Mouse (Mus musculus) intestine, postnatal 0 days (tissue): ENCODE measurements around the gene Tpm3. TPM values are rescaled to one million over a fixed set of nuclear protein-coding genes. Genes with fewer than 3 reads are reported as not detected.

Experiments used
- ATAC-seq: fragments of 200-750 bp; cut with Nextera tagmentation; 2 replicates; pipeline ENCODE4 v1.8.0; 2017; ENCODE audit warnings: mild to moderate bottlenecking, moderate TSS enrichment, moderate library complexity
- H3K27ac ChIP-seq: fragments of 300-500 bp; sonication (generic); 2 replicates; pipeline ENCODE4 v1.5.1; 2014; ENCODE audit warnings: mild to moderate bottlenecking, low read depth, low read length, moderate library complexity
- H3K27me3 ChIP-seq: fragments of 300-500 bp; sonication (generic); replicated peaks from 2 replicates; pipeline ENCODE4 v1.6.1; 2014; ENCODE audit warnings: low read length, mixed read lengths; ENCODE audit not compliant: control insufficient read depth, insufficient read depth
- H3K36me3 ChIP-seq: fragments of 300-500 bp; sonication (generic); 2 replicates; pipeline ENCODE4 v1.6.1; 2014; ENCODE audit warnings: mild to moderate bottlenecking, moderate library complexity; ENCODE audit not compliant: control insufficient read depth, insufficient read depth
- H3K4me1 ChIP-seq: fragments of 300-500 bp; sonication (generic); replicated peaks from 2 replicates; pipeline ENCODE4 v1.6.1; 2014; ENCODE audit warnings: antibody characterized with exemption, low read length, mixed read lengths; ENCODE audit not compliant: control insufficient read depth, insufficient read depth
- H3K4me2 ChIP-seq: fragments of 300-500 bp; sonication (generic); replicated peaks from 2 replicates; pipeline ENCODE4 v1.6.1; 2014; ENCODE audit warnings: low read depth, mild to moderate bottlenecking, moderate library complexity
- H3K4me3 ChIP-seq: fragments of 300-500 bp; sonication (generic); 2 replicates; pipeline ENCODE4 v1.5.1; 2014; ENCODE audit warnings: low read depth, low read length
- H3K9ac ChIP-seq: fragments of 300-500 bp; sonication (generic); 2 replicates; pipeline ENCODE4 v1.6.1; 2014; ENCODE audit warnings: mild to moderate bottlenecking, low read depth, low read length
- H3K9me3 ChIP-seq: fragments of 300-500 bp; sonication (generic); 2 replicates; pipeline ENCODE4 v1.6.1; 2016; ENCODE audit warnings: mixed run types; ENCODE audit not compliant: control insufficient read depth
- CTCF ChIP-seq: sonication (generic); IDR thresholded peaks from 2 replicates; pipeline ENCODE4 v1.5.1; 2016; ENCODE audit warnings: low read depth, mild to moderate bottlenecking, control low read depth, antibody characterized with exemption, moderate library complexity
- WGBS: fragments of 180-500 bp; shearing (Covaris S2); extraction: QIAGEN DNeasy Blood & Tissue Kit; methylation state at CpG from one replicate; pipeline ENCODE4 v1.1.7; 2014; 5-methylcytosine and 5-hydroxymethylcytosine counted together
- microRNA counts: library from miRNA; unstranded; fragments of <30 nt; microRNA quantifications from one replicate; lab custom pipeline; 2016
- microRNA-seq: library from miRNA; unstranded; fragments of <30 nt; microRNA quantifications from one replicate; pipeline ENCODE4, GENCODE M21; 2016
- polyA plus RNA-seq: library from polyadenylated mRNA; unstranded; fragments of >200 nt; fragmentation: Nextera tagmentation; extraction: Ambion mirVana; gene quantifications from 2 replicates; pipeline ENCODE4 v1.2.1, GENCODE M21; 2015

Gene Tpm3
- polyA plus RNA-seq, 1 experiment from 2014 or later: 311 TPM

DNA sequence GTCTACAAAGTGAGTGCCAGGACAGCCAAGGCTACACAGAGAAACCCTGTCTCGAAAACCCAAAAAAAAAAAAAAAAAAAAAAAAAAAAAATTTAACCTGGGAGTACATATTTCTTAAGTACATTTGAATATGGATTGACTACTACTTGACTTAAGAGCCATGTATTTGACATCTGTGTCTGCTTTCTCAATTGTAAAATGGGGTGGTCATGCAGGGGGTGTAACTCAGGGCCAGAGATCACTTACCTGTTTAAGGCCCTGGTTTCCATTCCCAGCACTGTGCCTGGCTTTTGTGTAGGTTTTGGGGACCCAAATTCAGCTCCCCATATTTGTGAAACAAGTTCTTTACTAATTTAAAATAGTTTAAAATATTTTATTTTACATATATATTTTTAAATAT lies 65.2 kb downstream of the Tpm3 start:
- Histone ChIP-seq H3K27me3 (no peaks in the 10 kb centered on the region), H3K4me1 (no peaks in the 10 kb centered on the region), H3K36me3 (no peaks in the 10 kb centered on the region), H3K4me3 (no peak overlapping the region), H3K9me3 (no peaks in the 10 kb centered on the region), H3K4me2 (no peak overlapping the region), H3K27ac (no peak overlapping the region), H3K9ac (no peak overlapping the region)
- no peak for TF ChIP-seq CTCF
- no peak for ATAC-seq
- 100% methylated on average over 1 of the region's 1 CpGs for WGBS

- no peak for ATAC-seq
- H3K36me3 ChIP-seq: no peaks in the 10 kb centered on the region
- H3K4me2 ChIP-seq: no peak overlapping the region
- H3K4me3 ChIP-seq: no peak overlapping the region
- H3K4me1 ChIP-seq: no peaks in the 10 kb centered on the region
- TF ChIP-seq CTCF: no peak
- H3K27me3 ChIP-seq: no peaks in the 10 kb centered on the region
- no peak overlapping the region for H3K9ac ChIP-seq
- no peak overlapping the region for H3K27ac ChIP-seq
- 77% methylated on average over 3 of the region's 3 CpGs for WGBS
- no peaks in the 10 kb centered on the region for H3K9me3 ChIP-seq
Measured at GRCm38 (mm10) chr3:90139962-90140361, 67.5 kb downstream of the Tpm3 start.

DNA sequence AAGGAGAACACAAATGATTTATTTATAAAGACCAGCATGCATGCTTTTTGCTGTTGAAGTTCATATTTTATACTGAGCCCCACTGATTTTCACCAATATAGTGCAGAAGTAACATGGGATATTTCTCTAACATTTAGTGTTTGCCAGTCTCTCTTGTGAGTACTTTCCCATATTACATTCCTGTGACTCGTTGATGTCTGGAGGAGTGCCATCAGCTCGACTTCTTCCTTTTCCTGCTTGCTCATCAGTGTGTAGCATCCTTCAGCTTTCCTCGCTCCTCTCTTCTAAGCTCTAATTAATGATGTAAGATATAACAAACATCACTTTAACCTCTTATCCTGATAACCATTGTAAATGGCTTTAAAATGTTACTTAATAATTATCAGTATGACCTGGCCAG lies 73.0 kb downstream of the Tpm3 start:
- H3K9ac ChIP-seq: no peak overlapping the region
- H3K4me3 ChIP-seq: no peak overlapping the region
- ATAC-seq: no peak
- H3K36me3 ChIP-seq: no peaks in the 10 kb centered on the region
- H3K4me2 ChIP-seq: no peak overlapping the region
- TF ChIP-seq CTCF: no peak
- no peaks in the 10 kb centered on the region for H3K9me3 ChIP-seq
- 67% methylated on average over 3 of the region's 3 CpGs for WGBS
- H3K4me1 ChIP-seq: no peaks in the 10 kb centered on the region
- no peak overlapping the region for H3K27ac ChIP-seq
- H3K27me3 ChIP-seq: no peaks in the 10 kb centered on the region

DNA sequence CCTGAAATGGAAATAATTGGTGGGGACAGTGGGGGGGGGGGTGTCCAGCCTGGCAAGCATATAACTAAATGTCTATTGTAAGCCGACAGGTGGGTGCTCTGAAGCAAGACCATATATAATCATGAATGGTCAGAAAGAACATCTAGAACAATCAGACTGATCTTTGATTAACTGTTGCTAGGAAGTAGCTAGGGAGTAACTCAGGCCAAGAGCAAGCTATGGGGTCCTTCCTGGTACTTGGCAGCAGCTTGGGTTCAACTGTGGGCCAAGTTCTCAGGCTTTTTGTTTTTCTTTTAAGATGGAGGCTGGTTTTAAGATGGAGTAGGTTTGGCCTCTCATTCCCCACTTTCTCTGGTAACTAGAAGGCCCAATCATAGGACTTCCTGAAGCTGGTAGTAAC lies 74.2 kb downstream of the Tpm3 start:
- Histone ChIP-seq H3K36me3 (no peaks in the 10 kb centered on the region), H3K4me2 (no peak overlapping the region), H3K4me1 (no peaks in the 10 kb centered on the region), H3K27me3 (no peaks in the 10 kb centered on the region), H3K4me3 (no peak overlapping the region), H3K9me3 (no peaks in the 10 kb centered on the region), H3K27ac (no peak overlapping the region), H3K9ac (no peak overlapping the region)
- WGBS: 95% methylated on average over 1 of the region's 1 CpGs
- TF ChIP-seq CTCF: no peak
- ATAC-seq: no peak

MicroRNA genes within 50 kb of the gene (microRNA counts, 519-probe panel; counts per million panel counts)
- 4,239 counts per million, percentile 62 among the panel's probes with 10 or more counts for microRNA mmu-miR-190b (lab: Ali Mortazavi, UCI)

Small RNA genes within 50 kb of the gene (microRNA-seq; reads per million reads assigned to microRNA genes)
- gene Mir190b: 12.0 reads per million, percentile 23 among the genes with 10 or more reads in this experiment

Other genes starting within 250 kb of the Tpm3 start
- gene She, start 241.3 kb upstream of the Tpm3 start, polyA plus RNA-seq: 1.6 and 1.8 TPM in 2 replicates
- gene Il6ra, start 159.5 kb upstream of the Tpm3 start, polyA plus RNA-seq: 2.8 and 3.2 TPM in 2 replicates
- gene Atp8b2, start 109.1 kb upstream of the Tpm3 start, polyA plus RNA-seq: 2.4 TPM in 2 replicates
- gene Hax1, start 73.9 kb upstream of the Tpm3 start, polyA plus RNA-seq: 64.0 and 65.1 TPM in 2 replicates
- gene 4933434E20Rik, start 21.0 kb upstream of the Tpm3 start, polyA plus RNA-seq: 128 and 130 TPM in 2 replicates
- gene Ubap2l, start 20.0 kb upstream of the Tpm3 start, polyA plus RNA-seq: 112 and 117 TPM in 2 replicates
- gene Nup210l, start 31.5 kb downstream of the Tpm3 start, polyA plus RNA-seq: 0.03 TPM in 1 of 2 replicates, not detected in the other
- gene Rps27, start 141.0 kb downstream of the Tpm3 start, polyA plus RNA-seq: 1,181 and 1,228 TPM in 2 replicates
- 22.7 and 23.1 TPM in 2 replicates for gene Rab13, start 141.0 kb downstream of the Tpm3 start, polyA plus RNA-seq
- 169 and 172 TPM in 2 replicates for gene Jtb, start 158.9 kb downstream of the Tpm3 start, polyA plus RNA-seq
- 7.5 and 8.6 TPM in 2 replicates for gene Creb3l4, start 170.9 kb downstream of the Tpm3 start, polyA plus RNA-seq
- gene Slc39a1, start 175.5 kb downstream of the Tpm3 start, polyA plus RNA-seq: 153 and 158 TPM in 2 replicates
- gene Crtc2, start 181.5 kb downstream of the Tpm3 start, polyA plus RNA-seq: 12.2 and 14.9 TPM in 2 replicates
- 0.93 and 0.94 TPM in 2 replicates for gene Dennd4b, start 192.5 kb downstream of the Tpm3 start, polyA plus RNA-seq
- gene Gatad2b, start 220.5 kb downstream of the Tpm3 start, polyA plus RNA-seq: 4.7 and 6.6 TPM in 2 replicates